Mouse (Mus musculus) midbrain, embryonic 11.5 days (tissue): Measurements from ENCODE around the gene 5530401A14Rik. TPM values are rescaled to one million over a fixed set of nuclear protein-coding genes. Genes with fewer than 3 reads are reported as not detected.
A peak's percentile ranks its signal among the peaks of the same experiment; 100 is the strongest.

ENCODE experiments used
- ATAC-seq: fragments of 200-750 bp; cut with Nextera tagmentation; 2 replicates; pipeline ENCODE4 v1.8.0; 2017; ENCODE audit warnings: moderate TSS enrichment, moderate library complexity; ENCODE audit not compliant: low FRiP score
- DNase-seq: peaks from one replicate; pipeline ENCODE4 v3.0.0; 2015; ENCODE audit warnings: low spot score; ENCODE audit errors: missing footprints
- H3K27ac ChIP-seq: fragments of 300-500 bp; sonication (generic); 2 replicates; pipeline ENCODE4 v1.5.1; 2014; ENCODE audit warnings: low read depth, low read length
- H3K27me3 ChIP-seq: fragments of 300-500 bp; sonication (generic); 2 replicates; pipeline ENCODE4 v1.6.1; 2014; ENCODE audit warnings: mild to moderate bottlenecking, low read length, moderate library complexity, mixed read lengths; ENCODE audit not compliant: control insufficient read depth, insufficient read depth
- H3K36me3 ChIP-seq: fragments of 300-500 bp; sonication (generic); 2 replicates; pipeline ENCODE4 v1.6.1; 2014; ENCODE audit warnings: mild to moderate bottlenecking, low read length, moderate library complexity, mixed read lengths; ENCODE audit not compliant: control insufficient read depth, insufficient read depth
- H3K4me1 ChIP-seq: fragments of 300-500 bp; sonication (generic); 2 replicates; pipeline ENCODE4 v1.6.1; 2014; ENCODE audit warnings: low read length; ENCODE audit not compliant: control insufficient read depth, insufficient read depth
- H3K4me2 ChIP-seq: fragments of 300-500 bp; sonication (generic); 2 replicates; pipeline ENCODE4 v1.6.1; 2014; ENCODE audit warnings: mild to moderate bottlenecking, moderate library complexity
- H3K4me3 ChIP-seq: fragments of 300-500 bp; sonication (generic); 2 replicates; pipeline ENCODE4 v1.5.1; 2014; ENCODE audit warnings: low read depth, low read length
- H3K9ac ChIP-seq: fragments of 300-500 bp; sonication (generic); 2 replicates; pipeline ENCODE4 v1.6.1; 2014; ENCODE audit warnings: low read length
- H3K9me3 ChIP-seq: fragments of 300-500 bp; sonication (generic); 2 replicates; pipeline ENCODE4 v1.6.1; 2016; ENCODE audit warnings: low read length; ENCODE audit not compliant: control insufficient read depth
- WGBS: fragments of 180-500 bp; shearing (Covaris S2); extraction: QIAGEN DNeasy Blood & Tissue Kit; methylation state at CpG from one replicate; pipeline ENCODE4 v1.1.7; 2014; 5-methylcytosine and 5-hydroxymethylcytosine counted together
- polyA plus RNA-seq: library from polyadenylated mRNA; unstranded; fragments of >200 nt; fragmentation: Nextera tagmentation; extraction: Ambion mirVana; gene quantifications from 2 replicates; pipeline ENCODE4 v1.2.1, GENCODE M21; 2014

5530401A14Rik gene
- polyA plus RNA-seq, 1 experiment from 2014 or later = 0.14 TPM

GRCm38 (mm10) chr11:81865661-81866382 is 5.3 kb downstream of the 5530401A14Rik start:
- no peaks in the 10 kb centered on the region for H3K36me3 ChIP-seq
- H3K4me1 ChIP-seq = peaks cover 10% of the 10 kb centered on the region; the same call in 1 of the 2 replicates
- ATAC-seq (no peak), DNase-seq (no peak)
- 61% methylated on average over 10 of the region's 10 CpGs for WGBS
- H3K4me3 ChIP-seq = no peak overlapping the region
- no peak overlapping the region for H3K27ac ChIP-seq
- no peaks in the 10 kb centered on the region for H3K9me3 ChIP-seq
- H3K9ac ChIP-seq = no peak overlapping the region
- no peak overlapping the region for H3K4me2 ChIP-seq
- no peaks in the 10 kb centered on the region for H3K27me3 ChIP-seq

GRCm38 (mm10) chr11:81871506-81872213 is 11.2 kb downstream of the 5530401A14Rik start:
- H3K27ac ChIP-seq = no peak overlapping the region
- DNase-seq (no peak), ATAC-seq (no peak)
- peaks cover 3% of the 10 kb centered on the region; the same call in 1 of the 2 replicates for H3K4me1 ChIP-seq
- no peaks in the 10 kb centered on the region for H3K36me3 ChIP-seq
- no peaks in the 10 kb centered on the region for H3K9me3 ChIP-seq
- no peak overlapping the region for H3K9ac ChIP-seq
- H3K4me2 ChIP-seq = no peak overlapping the region
- WGBS = 58% methylated on average over 9 of the region's 9 CpGs
- H3K4me3 ChIP-seq = no peak overlapping the region
- no peaks in the 10 kb centered on the region for H3K27me3 ChIP-seq

- H3K4me2 ChIP-seq = no peak overlapping the region
- WGBS = 89% methylated on average over 6 of the region's 6 CpGs
- no peak for ATAC-seq
Measured at GRCm38 (mm10) chr11:81896511-81896910, 36.0 kb downstream of the 5530401A14Rik start.

GRCm38 (mm10) chr11:81897547-81898354 is 37.3 kb downstream of the 5530401A14Rik start:
- Histone ChIP-seq H3K9me3 (no peaks in the 10 kb centered on the region), H3K27me3 (no peaks in the 10 kb centered on the region), H3K4me1 (peaks cover 5% of the 10 kb centered on the region), H3K36me3 (no peaks in the 10 kb centered on the region), H3K9ac (0 out of 2 replicates have a peak overlapping the region, but pooled peaks have one; percentile 12), H3K27ac (peak overlapping the region; percentile 44; the same call in 1 of the 2 replicates), H3K4me3 (no peak overlapping the region), H3K4me2 (no peak overlapping the region)
- 4% methylated on average over 8 of the region's 8 CpGs for WGBS
- ATAC-seq = 0 out of 2 replicates have a peak, but pooled peaks have one; percentile 44
- DNase-seq = peak; percentile 86

More at GRCm38 (mm10) chr11:81896511-81896910, 36.0 kb downstream of the 5530401A14Rik start:
- H3K4me1 ChIP-seq = peaks cover 5% of the 10 kb centered on the region
- no peak for DNase-seq
- no peaks in the 10 kb centered on the region for H3K36me3 ChIP-seq
- no peaks in the 10 kb centered on the region for H3K27me3 ChIP-seq
- no peak overlapping the region for H3K4me3 ChIP-seq
- no peak overlapping the region for H3K9ac ChIP-seq
- H3K27ac ChIP-seq = no peak overlapping the region
- no peaks in the 10 kb centered on the region for H3K9me3 ChIP-seq

- ATAC-seq (no peak), DNase-seq (no peak)
- peaks cover 3% of the 10 kb centered on the region for H3K4me1 ChIP-seq
- H3K9me3 ChIP-seq = no peaks in the 10 kb centered on the region
- no peak overlapping the region for H3K4me3 ChIP-seq
- no peak overlapping the region for H3K27ac ChIP-seq
- H3K4me2 ChIP-seq = no peak overlapping the region
- H3K36me3 ChIP-seq = no peaks in the 10 kb centered on the region
- H3K27me3 ChIP-seq = no peaks in the 10 kb centered on the region
- H3K9ac ChIP-seq = no peak overlapping the region
Measured at GRCm38 (mm10) chr11:81902318-81902717, 41.8 kb downstream of the 5530401A14Rik start.

GRCm38 (mm10) chr11:81908760-81909159 is 48.3 kb downstream of the 5530401A14Rik start:
- no peak for ATAC-seq
- no peaks in the 10 kb centered on the region for H3K9me3 ChIP-seq
- H3K4me1 ChIP-seq = no peaks in the 10 kb centered on the region
- no peak for DNase-seq
- WGBS = 95% methylated on average over 1 of the region's 1 CpGs
- H3K4me2 ChIP-seq = no peak overlapping the region
- H3K27ac ChIP-seq = no peak overlapping the region
- no peaks in the 10 kb centered on the region for H3K27me3 ChIP-seq
- H3K36me3 ChIP-seq = no peaks in the 10 kb centered on the region
- no peak overlapping the region for H3K9ac ChIP-seq
- no peak overlapping the region for H3K4me3 ChIP-seq

- Histone ChIP-seq H3K9ac (no peak overlapping the region), H3K4me1 (no peaks in the 10 kb centered on the region), H3K4me3 (no peak overlapping the region), H3K4me2 (no peak overlapping the region), H3K27ac (no peak overlapping the region), H3K27me3 (no peaks in the 10 kb centered on the region), H3K36me3 (no peaks in the 10 kb centered on the region), H3K9me3 (no peaks in the 10 kb centered on the region)
- ATAC-seq (no peak), DNase-seq (no peak)
- WGBS = 81% methylated on average over 5 of the region's 5 CpGs
Measured at GRCm38 (mm10) chr11:81909397-81909894, 49.0 kb downstream of the 5530401A14Rik start.

- H3K9ac ChIP-seq = no peak overlapping the region
- 88% methylated on average over 4 of the region's 4 CpGs for WGBS
- no peaks in the 10 kb centered on the region for H3K4me1 ChIP-seq
- H3K36me3 ChIP-seq = no peaks in the 10 kb centered on the region
- no peak overlapping the region for H3K4me2 ChIP-seq
- no peaks in the 10 kb centered on the region for H3K27me3 ChIP-seq
- ATAC-seq = no peak
- H3K9me3 ChIP-seq = no peaks in the 10 kb centered on the region
- DNase-seq = no peak
- H3K4me3 ChIP-seq = no peak overlapping the region
- no peak overlapping the region for H3K27ac ChIP-seq
Measured at GRCm38 (mm10) chr11:81913071-81913470, 52.6 kb downstream of the 5530401A14Rik start.
